Mouse (Mus musculus) heart, embryonic 14.5 days (tissue): ENCODE data around the gene Bahcc1. TPM values are rescaled to one million over a fixed set of nuclear protein-coding genes. Genes with fewer than 3 reads are reported as not detected.

Experiments
- ATAC-seq: fragments of 200-750 bp; cut with Nextera tagmentation; 2 replicates; pipeline ENCODE4 v1.8.0; 2017; ENCODE audit warnings: low read depth, moderate TSS enrichment; ENCODE audit not compliant: insufficient number of reproducible peaks, insufficient read depth, low FRiP score
- H3K27ac ChIP-seq, 2 experiments: fragments of 200-500 bp in 1 of 2; fragments of 300-500 bp in 1 of 2; sonication (generic) in 1 of 2; replicated peaks in 1 of 2; 2 replicates each; pipeline ENCODE4 v1.5.1; 2012 to 2014; ENCODE audit warnings: low read depth in 2 of 2, low read length in 2 of 2, control low read depth in 1 of 2, mild to moderate bottlenecking in 1 of 2, mixed read lengths in 1 of 2; ENCODE audit not compliant: control insufficient read depth in 1 of 2, insufficient read depth in 1 of 2
- H3K27me3 ChIP-seq: fragments of 300-500 bp; sonication (generic); 2 replicates; pipeline ENCODE4 v1.6.1; 2014; ENCODE audit warnings: mild to moderate bottlenecking, low read length, control low read depth; ENCODE audit not compliant: control insufficient read depth, insufficient read depth
- H3K36me3 ChIP-seq: fragments of 300-500 bp; sonication (generic); 2 replicates; pipeline ENCODE4 v1.6.1; 2014; ENCODE audit warnings: mild to moderate bottlenecking, control low read depth, low read length, mixed read lengths; ENCODE audit not compliant: control insufficient read depth, insufficient read depth
- H3K4me1 ChIP-seq, 2 experiments: fragments of 200-500 bp in 1 of 2; fragments of 300-500 bp in 1 of 2; sonication (generic) in 1 of 2; 2 replicates each; pipeline ENCODE4 v1.6.1; 2012 to 2014; ENCODE audit warnings: low read length in 2 of 2, control low read depth in 1 of 2, mixed read lengths in 1 of 2; ENCODE audit not compliant: control insufficient read depth in 2 of 2, insufficient read depth in 2 of 2
- H3K4me2 ChIP-seq: fragments of 300-500 bp; sonication (generic); 2 replicates; pipeline ENCODE4 v1.6.1; 2014; ENCODE audit warnings: mild to moderate bottlenecking, low read length
- H3K4me3 ChIP-seq, 2 experiments: fragments of 200-500 bp in 1 of 2; fragments of 300-500 bp in 1 of 2; sonication (generic) in 1 of 2; 2 replicates each; pipeline ENCODE4 v1.5.1; 2012 to 2014; ENCODE audit warnings: low read length in 2 of 2, mild to moderate bottlenecking in 2 of 2, control low read depth in 1 of 2, low read depth in 1 of 2, moderate library complexity in 1 of 2; ENCODE audit not compliant: control insufficient read depth in 1 of 2, insufficient read depth in 1 of 2
- H3K9ac ChIP-seq: fragments of 300-500 bp; sonication (generic); 2 replicates; pipeline ENCODE4 v1.6.1; 2014; ENCODE audit warnings: mild to moderate bottlenecking, low read length
- H3K9me3 ChIP-seq: fragments of 300-500 bp; sonication (generic); 2 replicates; pipeline ENCODE4 v1.6.1; 2016; ENCODE audit warnings: low read length, control low read depth; ENCODE audit not compliant: control insufficient read depth
- WGBS: fragments of 180-500 bp; shearing (Covaris S2); extraction: QIAGEN DNeasy Blood & Tissue Kit; methylation state at CpG from one replicate; pipeline ENCODE4 v1.1.7; 2014; 5-methylcytosine and 5-hydroxymethylcytosine counted together
- polyA plus RNA-seq: library from polyadenylated mRNA; unstranded; fragments of >200 nt; fragmentation: Nextera tagmentation; extraction: Ambion mirVana; gene quantifications from 2 replicates; pipeline ENCODE4 v1.2.1, GENCODE M21; 2014

The Bahcc1 gene
- polyA plus RNA-seq, 1 experiment from 2014 or later = 9.1 TPM

GRCm38 (mm10) chr11:120198831-120199230 is 33.9 kb upstream of the Bahcc1 start:
- ATAC-seq = no peak
- Histone ChIP-seq H3K27ac (no peak overlapping the region; a peak in 1 of 4 replicates), H3K36me3 (no peaks in the 10 kb centered on the region), H3K9me3 (no peaks in the 10 kb centered on the region), H3K27me3 (no peaks in the 10 kb centered on the region), H3K4me1 (peaks cover 0 to 10% of the 10 kb centered on the region in 2 experiments; a peak in 2 of 4 replicates), H3K9ac (peak overlapping the region; percentile 38; the same call in 1 of the 2 replicates), H3K4me2 (peak overlapping the region; percentile 25; the same call in 1 of the 2 replicates), H3K4me3 (no peak overlapping the region)
- WGBS = 22% methylated on average over 13 of the region's 13 CpGs

- Histone ChIP-seq H3K27me3 (no peaks in the 10 kb centered on the region), H3K9ac (no peak overlapping the region), H3K36me3 (no peaks in the 10 kb centered on the region), H3K27ac (peak overlapping the region in 1 of 2 experiments; percentile 4; a peak in 2 of 4 replicates), H3K4me2 (no peak overlapping the region), H3K9me3 (no peaks in the 10 kb centered on the region), H3K4me3 (no peak overlapping the region), H3K4me1 (peaks cover 0 to 10% of the 10 kb centered on the region in 2 experiments; a peak in 2 of 4 replicates)
- ATAC-seq = no peak
- WGBS = 63% methylated on average over 7 of the region's 7 CpGs
Measured at GRCm38 (mm10) chr11:120199766-120200165, 33.0 kb upstream of the Bahcc1 start.

- Histone ChIP-seq H3K27ac (no peak overlapping the region), H3K4me2 (no peak overlapping the region), H3K9me3 (no peaks in the 10 kb centered on the region), H3K4me3 (no peak overlapping the region), H3K27me3 (no peaks in the 10 kb centered on the region), H3K9ac (no peak overlapping the region), H3K36me3 (no peaks in the 10 kb centered on the region), H3K4me1 (peaks cover 2 to 12% of the 10 kb centered on the region in 2 experiments)
- 61% methylated on average over 6 of the region's 6 CpGs for WGBS
- no peak for ATAC-seq
Measured at GRCm38 (mm10) chr11:120200621-120201020, 32.1 kb upstream of the Bahcc1 start.

- ATAC-seq = no peak
- Histone ChIP-seq H3K36me3 (no peaks in the 10 kb centered on the region), H3K9me3 (no peaks in the 10 kb centered on the region), H3K4me2 (no peak overlapping the region), H3K9ac (no peak overlapping the region), H3K4me3 (no peak overlapping the region), H3K4me1 (peaks cover 19 to 26% of the 10 kb centered on the region in 2 experiments), H3K27ac (no peak overlapping the region), H3K27me3 (no peaks in the 10 kb centered on the region)
- 61% methylated on average over 5 of the region's 5 CpGs for WGBS
Measured at GRCm38 (mm10) chr11:120204200-120204599, 28.5 kb upstream of the Bahcc1 start.

GRCm38 (mm10) chr11:120206069-120206668 is 26.6 kb upstream of the Bahcc1 start:
- 48% methylated on average over 9 of the region's 9 CpGs for WGBS

GRCm38 (mm10) chr11:120206669-120207090 is 26.1 kb upstream of the Bahcc1 start:
- Histone ChIP-seq H3K9me3 (no peaks in the 10 kb centered on the region), H3K4me3 (no peak overlapping the region), H3K4me1 (peaks cover 19 to 23% of the 10 kb centered on the region in 2 experiments), H3K27me3 (no peaks in the 10 kb centered on the region), H3K9ac (peak overlapping the region; percentile 47), H3K36me3 (no peaks in the 10 kb centered on the region), H3K27ac (peak overlapping the region; percentile 83 to 85), H3K4me2 (peak overlapping the region; percentile 6)
- ATAC-seq = peak; percentile 61
- WGBS = 9% methylated on average over 5 of the region's 5 CpGs

More at GRCm38 (mm10) chr11:120206069-120206668, 26.6 kb upstream of the Bahcc1 start:
- Histone ChIP-seq H3K9ac (peak overlapping the region; percentile 25; the same call in 1 of the 2 replicates), H3K27ac (peak overlapping the region; percentile 83 to 85), H3K4me3 (no peak overlapping the region), H3K36me3 (no peaks in the 10 kb centered on the region), H3K9me3 (no peaks in the 10 kb centered on the region), H3K27me3 (no peaks in the 10 kb centered on the region), H3K4me1 (peaks cover 19 to 23% of the 10 kb centered on the region in 2 experiments), H3K4me2 (peak overlapping the region; percentile 6)
- ATAC-seq = no peak

- ATAC-seq = no peak
- WGBS = 81% methylated on average over 2 of the region's 2 CpGs
Measured at GRCm38 (mm10) chr11:120208848-120209247, 23.9 kb upstream of the Bahcc1 start.

More at GRCm38 (mm10) chr11:120208848-120209247, 23.9 kb upstream of the Bahcc1 start:
- H3K4me1 ChIP-seq = peaks cover 19 to 23% of the 10 kb centered on the region in 2 experiments
- H3K9ac ChIP-seq = no peak overlapping the region
- H3K36me3 ChIP-seq = no peaks in the 10 kb centered on the region
- H3K4me3 ChIP-seq = no peak overlapping the region
- 0 out of 2 replicates have a peak, but pooled peaks cover under 1% of the 10 kb centered on the region for H3K9me3 ChIP-seq
- H3K27me3 ChIP-seq = no peaks in the 10 kb centered on the region
- H3K27ac ChIP-seq = no peak overlapping the region
- no peak overlapping the region for H3K4me2 ChIP-seq
